11 mouse cellular contexts compared by ENCODE assay signal in genomic region chr14:14308938-14309337, GRCm38 (mm10). TPM values are rescaled to one million over a fixed set of nuclear protein-coding genes. Genes with fewer than 3 reads are reported as not detected.
DNase-seq lines count a peak whose midpoint lies in the region; ATAC-seq and TF ChIP-seq lines count a peak whose summit lies in the region.
"Had no signal": no experiment of that assay in that cellular context is flagged by ENCODE, and none has a peak within 500 bp of the region (broad histone marks: within the 10 kb centered on the region; RNA-seq: fewer than 3 reads in every experiment).

No protein-coding gene starts in this region.

- no peak for TF ChIP-seq CTCF in kidney, adult 2 months (conservative IDR thresholded peaks at IDR 0.05; ENCODE audit: insufficient read depth, insufficient read length, low read depth, low read length)
- no peak for TF ChIP-seq CTCF in brain, embryonic 14.5 days (IDR thresholded peaks at IDR 0.05; ENCODE audit: borderline replicate concordance, extremely low read depth, insufficient read depth, insufficient read length)
- no peak for TF ChIP-seq CTCF in left cerebral cortex, adult 2 months (IDR thresholded peaks at IDR 0.05)

- intact Hi-C loops in left cerebral cortex, adult 2 months (cut with DNase I) = no loop called here

- TF ChIP-seq POLR2A in kidney, adult 2 months (IDR thresholded peaks at IDR 0.05; ENCODE audit: low read depth, low read length) = no peak
- TF ChIP-seq POLR2A in brain, embryonic 14.5 days (IDR thresholded peaks at IDR 0.05; ENCODE audit: borderline replicate concordance, extremely low read depth, insufficient read depth, insufficient read length, poor library complexity, severe bottlenecking) = no peak

- no peaks in the 10 kb centered on the region for H3K36me3 ChIP-seq in forebrain, embryonic 15.5 days
- H3K36me3 ChIP-seq in forebrain, embryonic 11.5 days (ENCODE audit: control insufficient read depth, insufficient read depth, low read length) = no peaks in the 10 kb centered on the region
- no peaks in the 10 kb centered on the region for H3K36me3 ChIP-seq in kidney, embryonic 16.5 days (ENCODE audit: insufficient read depth, low read length)
- H3K36me3 ChIP-seq in kidney, adult 2 months (ENCODE audit: control insufficient read depth, insufficient read depth, low read length) = no peaks in the 10 kb centered on the region
- no peaks in the 10 kb centered on the region for H3K36me3 ChIP-seq in intestine, embryonic 15.5 days
- H3K36me3 ChIP-seq: liver, embryonic 13.5 days had no signal

- no peak for ATAC-seq in forebrain, embryonic 15.5 days (replicated peaks)
- no peak for ATAC-seq in forebrain, embryonic 11.5 days (replicated peaks; ENCODE audit: low FRiP score)
- no peak for ATAC-seq in kidney, embryonic 16.5 days (ENCODE audit: low FRiP score, low TSS enrichment)
- no peak for ATAC-seq in intestine, embryonic 15.5 days

- no peak overlapping the region; the same call in 1 of the 2 replicates for H3K4me2 ChIP-seq in forebrain, embryonic 15.5 days (replicated peaks)
- no peak overlapping the region for H3K4me2 ChIP-seq in forebrain, embryonic 11.5 days (ENCODE audit: low read depth, low read length, severe bottlenecking)
- H3K4me2 ChIP-seq in kidney, embryonic 16.5 days (replicated peaks; ENCODE audit: low read depth, low read length) = peak overlapping the region; percentile 38
- peak overlapping the region; percentile 38 for H3K4me2 ChIP-seq in intestine, embryonic 15.5 days (replicated peaks)
- H3K4me2 ChIP-seq: liver, embryonic 13.5 days had no signal

- no peak overlapping the region for H3K9ac ChIP-seq in forebrain, embryonic 15.5 days (replicated peaks)
- H3K9ac ChIP-seq in forebrain, embryonic 11.5 days (ENCODE audit: low read length) = no peak overlapping the region
- no peak overlapping the region for H3K9ac ChIP-seq in kidney, embryonic 16.5 days (replicated peaks; ENCODE audit: low read length)
- H3K9ac ChIP-seq in intestine, embryonic 15.5 days = no peak overlapping the region
- H3K9ac ChIP-seq: liver, embryonic 13.5 days had no signal

- H3K4me1 ChIP-seq in forebrain, embryonic 15.5 days = no peaks in the 10 kb centered on the region
- no peaks in the 10 kb centered on the region for H3K4me1 ChIP-seq in forebrain, embryonic 11.5 days (replicated peaks; ENCODE audit: control insufficient read depth, insufficient read depth, low read length)
- H3K4me1 ChIP-seq in kidney, embryonic 16.5 days (ENCODE audit: insufficient read depth, low read length) = no peaks in the 10 kb centered on the region
- no peaks in the 10 kb centered on the region for H3K4me1 ChIP-seq in kidney, adult 2 months (ENCODE audit: control insufficient read depth, insufficient read depth, low read length)
- H3K4me1 ChIP-seq in intestine, embryonic 15.5 days (replicated peaks) = no peaks in the 10 kb centered on the region
- H3K4me1 ChIP-seq: liver, embryonic 13.5 days had no signal

- no peak for DNase-seq in forebrain, embryonic 11.5 days (ENCODE audit: low spot score)
- no peak for DNase-seq in kidney, adult 2 months
- DNase-seq in brain, embryonic 14.5 days (ENCODE audit: low read depth) = peak; percentile 4
- no peak for DNase-seq in adrenal gland, adult (ENCODE audit: inconsistent age in 2 of 2, low spot score in 1 of 2)
- no peak for DNase-seq in left cerebral cortex, adult 2 months (ENCODE audit: extremely low spot score in 1 of 2, low spot score in 2 of 2)
- DNase-seq: heart, adult 2 months; liver, embryonic 13.5 days had no signal

- H3K4me3 ChIP-seq in forebrain, embryonic 15.5 days = 0 out of 2 replicates have a peak overlapping the region, but pooled peaks have one; percentile 15
- H3K4me3 ChIP-seq in forebrain, embryonic 11.5 days (ENCODE audit: low read depth, low read length) = no peak overlapping the region
- 0 out of 2 replicates have a peak overlapping the region, but pooled peaks have one; percentile 13 for H3K4me3 ChIP-seq in kidney, embryonic 16.5 days (ENCODE audit: low read length)
- no peak overlapping the region for H3K4me3 ChIP-seq in kidney, adult 2 months (ENCODE audit: insufficient read depth, low read depth, low read length)
- H3K4me3 ChIP-seq in intestine, embryonic 15.5 days (replicated peaks) = 0 out of 2 replicates have a peak overlapping the region, but pooled peaks have one; percentile 11
- no peak overlapping the region for H3K4me3 ChIP-seq in left cerebral cortex, adult 2 months
- H3K4me3 ChIP-seq: heart, adult 2 months; liver, embryonic 13.5 days had no signal

- H3K9me3 ChIP-seq in forebrain, embryonic 15.5 days = no peaks in the 10 kb centered on the region
- no peaks in the 10 kb centered on the region for H3K9me3 ChIP-seq in forebrain, embryonic 11.5 days (ENCODE audit: control insufficient read depth, low read length)
- H3K9me3 ChIP-seq in kidney, embryonic 16.5 days (ENCODE audit: low read length) = no peaks in the 10 kb centered on the region
- H3K9me3 ChIP-seq in intestine, embryonic 15.5 days = no peaks in the 10 kb centered on the region
- H3K9me3 ChIP-seq: liver, embryonic 13.5 days had no signal

- 66% methylated on average over 16 of the region's 16 CpGs for WGBS in forebrain, embryonic 15.5 days
- 63% methylated on average over 16 of the region's 16 CpGs for WGBS in forebrain, embryonic 11.5 days
- 50% methylated on average over 16 of the region's 16 CpGs for WGBS in kidney, embryonic 16.5 days
- WGBS in kidney, adult 2 months = 48% methylated on average over 16 of the region's 16 CpGs
- 50% methylated on average over 16 of the region's 16 CpGs for WGBS in intestine, embryonic 15.5 days

- no peaks in the 10 kb centered on the region for H3K27me3 ChIP-seq in forebrain, embryonic 15.5 days
- H3K27me3 ChIP-seq in forebrain, embryonic 11.5 days (ENCODE audit: control insufficient read depth, insufficient read depth, low read length) = no peaks in the 10 kb centered on the region
- no peaks in the 10 kb centered on the region for H3K27me3 ChIP-seq in kidney, embryonic 16.5 days (ENCODE audit: insufficient read depth, low read length)
- no peaks in the 10 kb centered on the region for H3K27me3 ChIP-seq in kidney, adult 2 months (replicated peaks; ENCODE audit: control insufficient read depth, insufficient read depth, low read length)
- H3K27me3 ChIP-seq in intestine, embryonic 15.5 days (replicated peaks) = no peaks in the 10 kb centered on the region
- H3K27me3 ChIP-seq: liver, embryonic 13.5 days had no signal

- H3K27ac ChIP-seq in forebrain, embryonic 15.5 days (replicated peaks) = no peak overlapping the region
- no peak overlapping the region for H3K27ac ChIP-seq in forebrain, embryonic 11.5 days (ENCODE audit: low read depth, low read length)
- no peak overlapping the region for H3K27ac ChIP-seq in kidney, embryonic 16.5 days (ENCODE audit: low read length)
- H3K27ac ChIP-seq in kidney, adult 2 months (ENCODE audit: insufficient read depth, low read depth, low read length) = no peak overlapping the region
- no peak overlapping the region for H3K27ac ChIP-seq in intestine, embryonic 15.5 days
- no peak overlapping the region for H3K27ac ChIP-seq in left cerebral cortex, adult 2 months
- H3K27ac ChIP-seq: heart, adult 2 months; liver, embryonic 13.5 days had no signal

RNA-seq across cellular contexts. Expression of gene Olfr31, which starts 13.7 kb away (rescaled TPM):
- polyA plus RNA-seq in forebrain, embryonic 15.5 days (2015; fragmentation: Nextera tagmentation; extraction: Ambion mirVana) = not detected in 2 replicates
- polyA plus RNA-seq in forebrain, embryonic 11.5 days (2014; fragmentation: Nextera tagmentation; extraction: Ambion mirVana) = not detected in 2 replicates
- polyA plus RNA-seq in kidney, embryonic 16.5 days (2015; fragmentation: Nextera tagmentation; extraction: Ambion mirVana) = not detected in 2 replicates
- polyA plus RNA-seq in kidney, adult 2 months (2012; rRNA removed) = not detected in 2 replicates
- not detected in 2 replicates for polyA plus RNA-seq in brain, embryonic 14.5 days (2012; rRNA removed)
- polyA plus RNA-seq in intestine, embryonic 15.5 days (2015; fragmentation: Nextera tagmentation; extraction: Ambion mirVana) = not detected in 2 replicates
- not detected for total RNA-seq in left cerebral cortex, adult 2 months (2021)
- total RNA-seq: heart, adult 2 months; megakaryocyte, adult 5-6 weeks had no signal
- polyA plus RNA-seq: heart, adult 2 months; liver, embryonic 13.5 days had no signal

RNA-seq across cellular contexts. Expression of gene Il3ra, which starts 37.1 kb away (rescaled TPM):
- polyA plus RNA-seq in forebrain, embryonic 15.5 days (2015; fragmentation: Nextera tagmentation; extraction: Ambion mirVana) = 2.1 TPM in 2 replicates
- 1.8 and 3.2 TPM in 2 replicates for polyA plus RNA-seq in forebrain, embryonic 11.5 days (2014; fragmentation: Nextera tagmentation; extraction: Ambion mirVana)
- polyA plus RNA-seq in kidney, embryonic 16.5 days (2015; fragmentation: Nextera tagmentation; extraction: Ambion mirVana) = 6.9 and 7.0 TPM in 2 replicates
- 10.9 and 12.0 TPM in 2 replicates for polyA plus RNA-seq in kidney, adult 2 months (2012; rRNA removed)
- polyA plus RNA-seq in brain, embryonic 14.5 days (2012; rRNA removed) = 12.5 and 15.9 TPM in 2 replicates
- polyA plus RNA-seq in intestine, embryonic 15.5 days (2015; fragmentation: Nextera tagmentation; extraction: Ambion mirVana) = 5.8 and 7.1 TPM in 2 replicates
- 1 to 10 TPM; 4.3 to 5.8 TPM for total RNA-seq in left cerebral cortex, adult 2 months (2021)

Comparison
In these comparisons a context has a peak if more than half of its experiments do, and no peak if none do; other contexts are left out.
1. H3K4me3 ChIP-seq: peak in forebrain, embryonic 15.5 days (single experiment), kidney, embryonic 16.5 days (single experiment) and intestine, embryonic 15.5 days (single experiment); none in forebrain, embryonic 11.5 days (single experiment), kidney, adult 2 months (single experiment) and left cerebral cortex, adult 2 months (single experiment).
2. H3K4me2 ChIP-seq: peak in kidney, embryonic 16.5 days (single experiment) and intestine, embryonic 15.5 days (single experiment); none in forebrain, embryonic 15.5 days (single experiment) and forebrain, embryonic 11.5 days (single experiment).